Mouse (Mus musculus): ENCODE measurements around the gene Garnl3.

DNA sequence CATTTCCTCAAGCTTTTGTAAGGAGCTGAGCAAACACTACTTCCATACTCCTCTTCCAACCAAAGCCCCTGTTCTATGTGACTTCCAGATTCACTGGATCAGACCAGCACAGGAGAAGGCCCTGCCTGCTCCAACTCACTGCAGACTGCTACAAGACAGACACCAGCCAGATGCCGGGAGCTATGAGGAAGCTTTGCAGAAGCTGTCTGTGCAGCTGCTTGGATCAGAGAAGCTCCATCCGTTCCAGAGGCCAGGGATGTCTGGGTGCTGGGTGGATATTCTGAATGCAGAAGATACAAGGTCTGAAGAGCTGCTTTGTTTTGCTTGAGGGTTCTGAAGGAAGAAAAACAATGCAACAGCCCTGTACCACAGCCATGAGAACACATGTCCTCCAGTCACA, 59.1 kb downstream of the Garnl3 start:
- TF ChIP-seq GABPA (IDR thresholded peaks at IDR 0.05; ENCODE audit: insufficient replicate concordance, low read depth, low read length) (no peak), ZMIZ1 (IDR thresholded peaks at IDR 0.05; ENCODE audit: low read depth, low read length) (no peak)

All from CH12.LX (cell line).